Mouse (Mus musculus) left cerebral cortex, postnatal 25 days (tissue): ENCODE measurements around the gene Gm10800. TPM values are rescaled to one million over a fixed set of nuclear protein-coding genes. Genes with fewer than 3 reads are reported as not detected.
"Not testable (repeated sequence)": the region's sequence is repeated elsewhere in the genome, so short reads cannot be mapped to it uniquely, and the experiment has no call there.

Experiments used
- DNase-seq, 2 experiments: peaks; one replicate each; pipeline ENCODE4 v3.0.0; 2022; ENCODE audit warnings: low spot score in 2 of 2, mixed read lengths in 1 of 2
- intact Hi-C: fragments of 180-260 bp; cut with DNase I; formaldehyde crosslinking; loops from one replicate; pipeline ENCODE4 v1.15.1; 2025
- total RNA-seq, 2 experiments: library from RNA; stranded (reverse); gene quantifications; 2 replicates each; pipeline ENCODE4 v1.2.3; 2021

Gm10800 gene
- total RNA-seq, result not detected

- intact Hi-C loops, result not testable (repeated sequence)
Observed at GRCm38 (mm10) chr2:98667201-98667600, at the start of gene Gm10800. Gene Gm10800 (minus strand): TSS chr2:98667301.

DNA sequence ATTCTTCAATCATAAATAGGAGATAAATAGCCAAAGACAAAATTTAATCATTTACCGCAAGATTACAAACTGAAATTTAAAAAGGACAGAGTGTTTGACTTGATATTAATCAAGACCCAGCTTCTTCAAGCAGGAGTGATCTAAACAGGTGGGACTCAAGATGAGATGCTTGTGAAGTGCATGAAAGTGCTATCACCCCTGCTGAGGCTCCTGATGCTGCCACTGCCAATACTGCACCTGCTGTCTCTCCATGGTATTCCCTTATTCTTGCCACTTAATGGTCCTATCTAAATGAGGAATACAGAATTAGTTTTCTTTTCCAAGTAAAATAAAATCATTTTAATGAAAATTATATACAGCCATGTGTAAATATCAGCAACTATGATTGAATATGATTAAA is 30.4 kb upstream of the Gm10800 start:
- intact Hi-C loops, result no loop called here

More at GRCm38 (mm10) chr2:98667201-98667600, at the start of gene Gm10800:
- not testable (repeated sequence) for DNase-seq

GRCm38 (mm10) chr2:98661937-98662336 is 5.2 kb downstream of the Gm10800 start, which contains the start of gene Gm10801:
Gene Gm10801 (plus strand): TSS chr2:98662237.
- intact Hi-C loops, DNase-seq: not testable (repeated sequence)

More for the DNA sequence above, 30.4 kb upstream of the Gm10800 start:
- DNase-seq, result no peak

Other genes starting within 250 kb of the Gm10800 start
- not detected for gene Gm10801, start 5.1 kb downstream of the Gm10800 start, total RNA-seq